Mouse (Mus musculus) natural killer cell, adult 2 months (primary cell): ENCODE results near the gene BC030870.

ENCODE experiments used
- DNase-seq, 2 experiments: peaks; one replicate each; pipeline ENCODE4 v3.0.0; 2022; ENCODE audit warnings: low spot score in 2 of 2

BC030870 gene

GRCm38 (mm10) chr8:65080731-65081130 lies 48.6 kb downstream of the BC030870 start:
- no peak for DNase-seq

GRCm38 (mm10) chr8:65074733-65075132 lies 54.6 kb downstream of the BC030870 start, which contains the start of gene Gm10663:
TSS of gene Gm10663 (plus strand) at chr8:65075033.
- DNase-seq = no peak

- DNase-seq = no peak
These were observed 58.4 kb downstream of the BC030870 start for GRCm38 (mm10) chr8:65070996-65071395.

- no peak for DNase-seq
These were observed 60.9 kb downstream of the BC030870 start for GRCm38 (mm10) chr8:65068473-65068819.

- DNase-seq = no peak
These were observed 61.5 kb downstream of the BC030870 start for GRCm38 (mm10) chr8:65067694-65068472.

- no peak for DNase-seq
These were observed 62.3 kb downstream of the BC030870 start for GRCm38 (mm10) chr8:65067031-65067430.

- no peak for DNase-seq
These were observed 63.7 kb downstream of the BC030870 start for GRCm38 (mm10) chr8:65065622-65066021.

GRCm38 (mm10) chr8:65064071-65064470 lies 65.3 kb downstream of the BC030870 start:
- DNase-seq = no peak

- DNase-seq = no peak
These were observed 67.2 kb downstream of the BC030870 start for GRCm38 (mm10) chr8:65062195-65062594.

- no peak for DNase-seq
These were observed 72.6 kb downstream of the BC030870 start for GRCm38 (mm10) chr8:65056722-65057121.

- DNase-seq = no peak
These were observed 75.4 kb downstream of the BC030870 start for GRCm38 (mm10) chr8:65053968-65054367.

- DNase-seq = no peak
These were observed 75.8 kb downstream of the BC030870 start for GRCm38 (mm10) chr8:65053554-65053953.

GRCm38 (mm10) chr8:65047801-65048200 lies 81.6 kb downstream of the BC030870 start:
- DNase-seq = no peak

GRCm38 (mm10) chr8:65047193-65047592 lies 82.2 kb downstream of the BC030870 start:
- DNase-seq = no peak

- DNase-seq = no peak
These were observed 82.8 kb downstream of the BC030870 start for GRCm38 (mm10) chr8:65046565-65046964.

GRCm38 (mm10) chr8:65037117-65037533 lies 92.2 kb downstream of the BC030870 start, which contains the start of gene Apela:
TSS of gene Apela (minus strand) at chr8:65037336.
- no peak for DNase-seq
